Mouse (Mus musculus): Measurements from ENCODE around the gene Hnf1a. TPM values are rescaled to one million over a fixed set of nuclear protein-coding genes. Genes with fewer than 3 reads are reported as not detected.

Gene Hnf1a
- polyA plus RNA-seq (2017; shearing (Covaris generic)): under 1 TPM in 1 of 2 experiments, not detected in 1; 0.13 TPM

GRCm38 (mm10) chr5:114970824-114971227, at the start of gene Hnf1a:
TSS of gene Hnf1a (minus strand) at chr5:114971094.
- ATAC-seq: no peak

GRCm38 (mm10) chr5:115018813-115019212, 47.9 kb upstream of the Hnf1a start:
- no peak for ATAC-seq

GRCm38 (mm10) chr5:115018270-115018669, 47.4 kb upstream of the Hnf1a start:
- peak; percentile 36 for ATAC-seq

- ATAC-seq: no peak
Measured at GRCm38 (mm10) chr5:115015121-115015520, 44.2 kb upstream of the Hnf1a start.

GRCm38 (mm10) chr5:115014570-115014969, 43.7 kb upstream of the Hnf1a start:
- ATAC-seq: no peak

- ATAC-seq: no peak
Measured at GRCm38 (mm10) chr5:115013436-115013835, 42.5 kb upstream of the Hnf1a start.

- ATAC-seq: peak; percentile 29
Measured at GRCm38 (mm10) chr5:115011519-115012261, 40.8 kb upstream of the Hnf1a start.

GRCm38 (mm10) chr5:115011217-115011518, 40.3 kb upstream of the Hnf1a start:
- ATAC-seq: no peak

- peak; percentile 78 for ATAC-seq
Measured at GRCm38 (mm10) chr5:115010577-115011216, 39.8 kb upstream of the Hnf1a start, which contains the start of gene Sppl3. TSS of gene Sppl3 (plus strand) at chr5:115011137.

GRCm38 (mm10) chr5:115009961-115010360, 39.1 kb upstream of the Hnf1a start:
- ATAC-seq: no peak

- no peak for ATAC-seq
Measured at GRCm38 (mm10) chr5:115009143-115009542, 38.2 kb upstream of the Hnf1a start.

GRCm38 (mm10) chr5:115008307-115008706, 37.4 kb upstream of the Hnf1a start:
- no peak for ATAC-seq

- ATAC-seq: no peak
Measured at GRCm38 (mm10) chr5:115007768-115008167, 36.9 kb upstream of the Hnf1a start.

GRCm38 (mm10) chr5:115003224-115003873, 32.5 kb upstream of the Hnf1a start:
- ATAC-seq: no peak

- ATAC-seq: no peak
Measured at GRCm38 (mm10) chr5:115002781-115003180, 31.9 kb upstream of the Hnf1a start.

- no peak for ATAC-seq
Measured at GRCm38 (mm10) chr5:115001464-115001863, 30.6 kb upstream of the Hnf1a start.

GRCm38 (mm10) chr5:115000503-115000902, 29.6 kb upstream of the Hnf1a start:
- no peak for ATAC-seq

GRCm38 (mm10) chr5:114997327-114997726, 26.4 kb upstream of the Hnf1a start:
- no peak for ATAC-seq

GRCm38 (mm10) chr5:114996447-114996846, 25.6 kb upstream of the Hnf1a start:
- ATAC-seq: peak; percentile 28

GRCm38 (mm10) chr5:114985074-114985473, 14.2 kb upstream of the Hnf1a start:
- no peak for ATAC-seq

GRCm38 (mm10) chr5:114982001-114982400, 11.1 kb upstream of the Hnf1a start:
- no peak for ATAC-seq

- ATAC-seq: no peak
Measured at GRCm38 (mm10) chr5:114980122-114980748, 9.3 kb upstream of the Hnf1a start.
